Mouse (Mus musculus) cerebellum, adult 11 months (tissue): ENCODE results near the gene Mrpl18.
"Not testable (repeated sequence)": the region's sequence is repeated elsewhere in the genome, so short reads cannot be mapped to it uniquely, and the experiment has no call there.

Experiments used
- DNase-seq: peaks from one replicate; pipeline ENCODE4 v3.0.0; 2022

Mrpl18 gene

DNA sequence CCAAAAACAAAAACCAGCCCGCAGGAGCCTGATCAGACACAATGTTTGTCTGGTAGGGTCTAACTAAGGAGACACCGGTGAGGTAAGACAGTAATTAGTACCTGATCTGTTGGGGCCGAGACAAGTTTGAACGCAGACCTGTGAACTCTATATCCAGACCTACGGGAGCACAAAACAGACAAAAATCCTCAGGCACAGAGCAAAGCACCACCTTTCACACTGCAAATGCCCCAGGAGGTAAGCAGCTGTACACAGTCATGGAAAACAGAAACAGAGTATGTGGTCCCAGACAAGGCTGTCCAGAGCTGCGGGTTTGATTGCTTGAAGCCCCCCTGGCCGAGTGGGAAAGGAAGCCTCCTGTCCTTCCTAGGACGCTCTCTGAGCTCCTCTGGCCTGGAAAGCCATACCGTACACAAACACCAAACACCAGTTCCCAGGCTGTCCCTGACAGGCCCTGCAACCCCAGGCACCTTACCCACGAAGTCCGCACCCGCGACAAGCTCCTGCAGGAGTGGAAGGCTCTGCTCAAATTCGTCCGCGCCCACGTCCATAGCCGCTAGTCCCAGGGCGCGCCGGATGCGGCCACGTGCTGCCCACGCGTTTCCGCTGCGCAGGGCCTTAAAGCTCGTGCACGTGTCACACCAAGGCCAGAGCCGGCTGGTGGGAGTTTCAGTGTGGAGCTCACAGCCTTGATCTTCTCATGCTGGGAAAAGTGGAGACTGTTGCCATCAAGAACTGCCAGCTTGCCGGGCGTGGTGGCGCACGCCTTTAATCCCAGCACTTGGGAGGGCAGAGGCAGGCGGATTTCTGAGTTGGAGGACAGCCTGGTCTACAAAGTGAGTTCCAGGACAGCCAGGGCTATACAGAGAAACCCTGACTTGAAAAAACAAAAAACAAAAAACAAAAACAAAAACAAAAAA lies 6.5 kb downstream of the Mrpl18 start, which contains the start of gene Pnldc1:
Pnldc1 (minus strand) TSS at position 870 of the 920 bp plus-strand sequence.
- DNase-seq = no peak

DNA sequence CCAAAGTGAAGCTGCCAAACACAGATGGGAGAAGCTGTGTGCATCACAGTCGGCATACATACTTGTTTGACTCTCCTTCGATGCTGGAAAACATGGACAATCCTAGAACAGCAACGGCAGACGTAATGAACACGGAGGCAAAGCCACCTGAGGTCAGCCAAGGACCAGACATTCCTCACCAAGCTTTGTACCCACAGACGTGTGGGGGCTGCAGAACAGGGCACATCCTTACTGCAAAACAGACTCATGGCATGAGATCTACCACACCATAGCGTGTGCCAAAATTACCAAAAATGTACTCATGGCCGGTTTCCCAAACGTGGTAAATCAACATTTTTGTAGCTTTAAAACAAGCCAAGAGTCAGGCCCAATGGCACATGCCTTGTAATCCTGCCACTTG lies 9.7 kb downstream of the Mrpl18 start:
- DNase-seq = no peak

DNA sequence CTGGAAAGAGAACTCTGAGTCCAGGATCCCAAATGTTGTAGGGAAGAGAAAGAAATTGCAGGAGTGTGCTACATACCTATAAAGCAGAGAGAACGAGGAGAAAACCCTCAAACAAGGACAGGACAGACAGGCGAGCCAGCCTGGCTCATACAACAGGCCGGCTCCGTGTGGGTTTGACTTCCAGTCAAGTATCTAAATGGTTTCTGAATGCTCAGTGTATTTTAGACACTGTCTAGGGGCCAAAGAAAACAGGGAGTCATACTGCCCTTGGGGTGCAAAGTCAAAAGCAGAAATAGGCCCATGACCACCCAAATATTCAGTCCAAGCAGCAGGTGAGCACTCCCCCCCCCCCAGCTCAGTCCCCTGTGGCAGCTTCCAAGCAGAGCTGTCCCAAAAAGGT lies 10.3 kb downstream of the Mrpl18 start:
- DNase-seq = no peak

DNA sequence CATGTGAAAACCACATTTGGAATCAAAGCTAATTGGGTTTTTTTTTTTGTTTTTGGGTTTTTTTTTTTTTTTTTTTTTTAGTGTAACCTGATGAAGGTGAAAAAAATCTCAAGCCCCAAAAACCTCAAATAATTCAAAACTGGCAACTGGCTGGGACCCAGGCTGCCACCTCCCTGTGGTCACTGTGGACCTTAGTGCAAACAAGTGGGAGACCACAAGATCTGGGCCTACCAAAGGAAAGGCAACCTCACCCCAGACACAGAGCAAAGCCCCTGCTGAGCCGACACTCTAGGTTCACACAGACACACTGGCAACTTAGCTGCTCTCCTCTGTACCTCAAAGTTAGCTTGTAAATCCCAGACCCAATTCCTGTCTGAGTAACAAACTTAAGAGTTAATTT lies 11.8 kb downstream of the Mrpl18 start:
- DNase-seq = no peak

DNA sequence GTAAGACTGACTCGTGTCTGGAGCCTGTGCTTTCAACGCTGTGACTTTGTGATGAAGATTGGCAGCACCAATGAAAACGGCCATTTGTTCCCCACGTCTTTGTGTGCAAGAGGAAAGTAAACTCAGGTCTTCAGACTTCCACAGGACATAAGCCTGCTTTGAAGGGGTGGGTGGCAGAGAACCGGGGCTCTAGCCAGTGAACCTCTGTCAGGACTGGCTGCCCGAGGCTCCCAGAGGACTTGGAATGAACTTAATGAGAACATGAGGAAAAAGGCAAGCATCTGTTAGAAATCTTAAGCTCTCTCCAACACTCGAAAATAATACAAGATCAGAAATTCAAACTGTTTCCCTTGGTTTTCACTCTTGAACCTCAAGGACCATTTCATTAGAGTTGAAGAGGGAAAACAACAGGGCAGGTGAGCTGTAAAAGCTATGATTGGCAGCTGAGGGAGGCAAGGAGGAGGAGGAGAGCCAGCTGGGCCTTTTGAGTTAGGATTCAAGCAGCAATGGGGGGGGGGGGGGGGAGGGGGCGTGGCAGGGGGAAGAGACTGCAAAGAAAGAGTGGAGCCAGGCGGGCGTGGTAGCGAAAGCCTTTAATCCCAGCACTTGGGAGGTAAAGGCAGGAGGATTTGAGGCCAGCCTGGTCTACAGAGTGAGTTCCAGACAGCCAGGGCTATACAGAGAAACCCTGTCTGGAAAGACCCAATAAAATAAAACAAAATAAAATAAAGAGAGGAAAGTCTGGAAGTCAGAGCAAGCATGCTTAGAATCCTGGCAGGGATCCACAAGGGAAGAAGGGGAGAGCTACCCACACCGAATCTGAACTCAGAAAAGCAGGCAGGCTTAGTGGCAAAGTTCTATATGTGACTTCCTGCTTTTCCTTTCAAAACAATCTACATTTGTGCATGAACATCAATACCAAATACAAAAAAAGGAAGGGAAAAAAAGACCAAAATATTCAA lies 12.5 kb downstream of the Mrpl18 start:
- DNase-seq = no peak

DNA sequence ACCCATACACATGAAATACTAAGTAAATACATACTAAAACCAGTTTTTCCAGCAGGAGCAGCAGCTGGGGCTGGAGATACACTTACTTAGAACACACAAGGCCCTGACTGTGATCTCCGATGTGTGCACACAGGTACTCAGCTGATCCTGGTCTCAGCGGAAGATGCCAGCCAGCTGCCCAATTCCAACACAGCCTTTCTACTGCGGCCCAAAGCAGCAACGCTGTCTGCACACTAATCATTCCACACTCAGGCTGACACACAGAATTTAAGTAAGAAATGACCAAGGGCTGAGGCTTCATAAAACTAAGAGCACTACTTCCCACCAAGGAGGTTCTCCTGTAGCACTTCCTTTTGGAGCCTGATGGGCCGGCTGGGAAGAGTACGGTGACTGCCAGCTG lies 13.9 kb downstream of the Mrpl18 start:
- no peak for DNase-seq

DNA sequence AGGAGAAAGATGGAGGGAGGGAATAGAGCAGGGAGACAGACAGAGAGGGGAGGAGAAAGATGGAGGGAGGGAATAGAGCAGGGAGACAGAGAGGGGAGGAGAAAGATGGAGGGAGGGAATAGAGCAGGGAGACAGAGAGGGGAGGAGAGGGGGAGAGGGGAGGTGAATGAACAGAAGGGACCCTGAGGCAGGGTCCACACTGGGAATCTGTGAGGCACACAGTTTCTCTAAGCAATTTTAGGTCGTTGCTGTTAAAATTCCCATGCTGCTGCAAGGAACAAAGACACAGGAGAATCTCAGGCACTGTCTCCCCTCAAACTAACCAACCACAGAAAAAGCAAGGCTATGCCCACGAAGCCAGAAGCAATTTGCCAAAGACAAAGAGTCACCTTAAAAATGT lies 17.5 kb downstream of the Mrpl18 start:
- not testable (repeated sequence) for DNase-seq

DNA sequence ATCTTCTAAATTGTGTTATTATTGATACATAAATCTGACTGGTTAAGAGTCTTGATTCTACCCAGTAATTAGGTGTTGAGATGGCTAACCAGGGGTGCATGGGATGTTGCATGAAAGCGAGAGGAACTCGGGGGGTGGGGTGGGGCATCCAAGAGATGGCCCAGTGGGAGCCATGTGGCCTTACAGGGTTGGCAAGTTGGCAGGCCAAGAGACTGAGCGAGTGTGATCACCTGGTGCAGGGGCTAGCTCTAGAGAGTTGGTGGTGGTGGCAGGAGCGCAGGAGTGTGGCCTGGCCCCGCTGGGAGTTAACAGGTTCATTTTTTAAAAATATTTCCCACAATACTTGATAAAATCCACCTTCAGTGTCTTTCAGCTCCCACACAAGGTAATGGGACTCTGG lies 18.5 kb downstream of the Mrpl18 start:
- DNase-seq = no peak

DNA sequence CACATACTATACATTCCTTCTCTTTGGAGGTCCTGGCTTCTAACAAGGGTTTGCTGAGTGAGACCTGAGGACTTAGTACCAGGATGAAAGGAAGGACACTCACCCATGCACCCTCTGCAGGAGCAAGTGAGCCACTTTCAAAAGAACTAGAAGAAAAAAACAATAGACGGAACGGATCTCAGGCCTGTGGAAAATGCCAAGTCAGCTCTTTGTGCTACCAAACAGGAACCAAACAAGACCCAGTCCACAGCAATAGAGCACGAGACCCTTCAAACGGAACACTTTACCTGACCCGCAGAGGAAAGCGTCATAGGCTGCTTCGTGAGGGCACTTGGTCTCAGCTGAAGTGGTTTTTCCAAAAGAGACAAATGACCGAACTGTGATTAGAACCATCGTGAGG lies 24.1 kb downstream of the Mrpl18 start:
- DNase-seq = no peak

DNA sequence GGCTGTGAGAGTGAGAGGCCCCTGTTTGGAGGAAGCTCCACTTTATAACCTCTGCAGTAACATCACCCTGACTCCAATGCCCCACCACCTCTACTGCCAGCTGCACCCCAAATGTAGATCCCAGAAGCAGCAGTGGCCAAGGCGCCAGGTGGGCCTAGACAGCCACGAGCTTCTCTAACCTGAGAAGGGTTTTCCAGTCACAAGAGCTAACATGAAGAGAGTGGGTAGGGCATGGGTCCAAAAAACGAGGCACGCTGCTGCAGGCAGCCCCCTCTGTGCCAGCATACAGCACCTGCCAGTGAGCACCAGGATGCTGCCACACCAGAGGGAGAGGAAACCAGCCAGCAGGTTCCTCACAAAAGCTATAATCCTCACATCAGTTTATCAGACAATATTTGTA lies 25.1 kb downstream of the Mrpl18 start:
- no peak for DNase-seq

DNA sequence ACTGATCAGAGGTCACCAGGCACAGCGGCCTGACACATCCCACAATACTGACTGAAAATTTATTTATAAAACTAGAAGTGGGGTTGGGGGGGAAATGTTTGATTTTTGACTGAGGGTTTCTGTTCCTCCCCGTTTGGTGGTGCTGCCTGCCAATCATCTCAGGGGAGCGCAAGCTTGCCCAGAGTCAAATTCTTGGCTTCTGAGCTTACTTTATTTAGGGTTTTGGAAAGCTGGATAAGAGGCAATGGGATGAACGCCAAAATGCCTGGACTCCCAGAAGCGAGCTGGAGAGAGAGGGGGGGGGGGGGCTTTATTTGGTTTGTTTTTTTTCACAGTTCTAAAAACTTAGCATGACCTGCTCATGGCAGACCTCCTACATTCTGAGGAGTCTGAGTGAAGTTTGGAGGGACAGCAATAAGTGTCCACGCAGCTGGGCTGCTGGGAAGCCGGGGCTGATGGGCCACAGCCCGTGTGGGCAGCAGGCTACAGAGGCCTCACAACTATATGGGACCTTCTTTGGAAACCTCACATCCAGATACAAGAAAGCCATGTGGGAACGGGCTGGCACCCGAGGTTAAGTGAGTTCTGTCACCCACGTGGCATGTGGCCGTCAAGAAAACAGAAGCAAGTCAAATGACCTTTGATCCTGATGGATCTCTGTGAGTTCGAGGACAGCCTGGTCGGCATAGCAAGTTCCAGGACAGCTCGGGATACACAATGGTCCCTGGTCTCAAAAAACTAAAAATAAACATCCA lies 28.9 kb downstream of the Mrpl18 start:
- DNase-seq = no peak

DNA sequence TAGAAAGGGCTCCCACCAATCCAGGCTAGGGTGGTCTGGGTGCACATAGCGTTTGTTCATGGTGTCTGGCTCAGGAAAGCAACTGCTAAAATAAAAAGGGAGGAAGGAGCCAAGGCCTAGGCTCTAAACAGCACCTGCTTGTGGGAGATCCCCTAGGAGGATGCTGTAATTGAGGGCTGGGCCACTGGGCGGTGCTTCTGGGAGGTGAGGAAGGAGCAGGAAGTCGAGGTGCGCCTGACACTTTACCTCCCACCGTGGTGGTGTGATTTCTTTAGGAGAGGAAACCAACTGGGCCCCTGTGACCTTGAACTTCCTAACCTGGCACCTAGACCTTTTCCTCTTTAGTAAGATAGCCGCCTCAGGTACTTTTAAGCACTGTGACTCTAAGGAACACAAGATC lies 29.5 kb downstream of the Mrpl18 start:
- DNase-seq = no peak

DNA sequence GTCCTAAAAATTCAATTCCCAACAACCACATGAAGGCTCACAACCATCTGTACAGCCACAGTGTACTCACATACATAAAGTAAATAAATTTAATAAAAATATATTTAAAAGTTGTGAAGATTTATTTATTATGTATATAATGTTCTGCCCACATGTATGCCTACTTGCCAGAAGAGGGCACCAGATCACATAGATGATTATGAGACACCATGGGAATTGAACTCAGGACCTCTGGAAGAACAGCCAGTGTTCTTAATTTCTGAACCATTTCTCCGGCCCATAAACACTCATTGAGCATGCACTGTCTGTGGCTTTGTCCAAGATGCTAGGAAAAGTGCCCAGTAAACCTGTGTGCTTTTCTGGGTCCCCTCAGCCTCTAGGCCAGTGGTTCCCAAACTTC lies 34.9 kb downstream of the Mrpl18 start:
- no peak for DNase-seq

DNA sequence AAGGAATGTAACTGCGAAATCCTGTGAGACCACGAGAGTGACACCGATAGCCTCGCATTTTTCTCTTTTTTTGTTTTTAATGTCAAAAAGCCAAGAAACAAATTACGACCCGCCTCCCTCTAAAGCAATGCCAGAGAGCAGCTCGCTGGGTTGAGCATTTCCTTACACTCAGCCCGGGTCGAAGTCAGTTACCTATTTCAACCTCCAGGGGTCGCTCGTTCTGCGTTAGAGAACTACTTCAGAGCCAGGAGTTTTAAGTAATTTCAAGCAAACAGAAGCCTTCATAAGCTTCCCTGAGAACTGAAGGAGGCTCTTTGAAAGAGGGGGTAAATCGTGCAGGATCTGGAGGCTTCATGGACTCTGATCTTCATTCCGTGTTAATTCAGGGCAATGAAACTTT lies 36.0 kb downstream of the Mrpl18 start:
- DNase-seq = peak; percentile 75

DNA sequence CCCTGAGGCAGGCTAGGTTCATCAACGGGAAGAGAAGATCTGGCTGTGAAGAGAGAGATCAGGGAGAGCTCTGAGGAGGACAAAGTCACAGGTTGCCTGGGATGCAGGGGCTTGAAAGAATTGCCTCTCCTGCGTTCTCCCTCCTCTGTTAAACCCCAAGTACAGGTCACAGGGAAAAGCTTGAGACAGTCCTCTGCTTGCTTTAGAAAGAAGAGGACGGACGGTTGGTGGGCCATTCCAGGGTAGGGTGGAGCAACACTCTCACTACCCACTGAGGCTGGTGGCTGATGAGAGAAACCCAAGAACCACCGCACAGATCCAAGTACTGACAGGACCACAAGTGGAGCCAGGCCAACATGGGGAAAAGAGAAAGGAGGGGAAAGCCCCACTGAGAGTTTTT lies 40.4 kb downstream of the Mrpl18 start, which contains the start of gene Mrgprh:
Mrgprh (plus strand) TSS at position 301 of the 400 bp plus-strand sequence.
- DNase-seq = no peak

DNA sequence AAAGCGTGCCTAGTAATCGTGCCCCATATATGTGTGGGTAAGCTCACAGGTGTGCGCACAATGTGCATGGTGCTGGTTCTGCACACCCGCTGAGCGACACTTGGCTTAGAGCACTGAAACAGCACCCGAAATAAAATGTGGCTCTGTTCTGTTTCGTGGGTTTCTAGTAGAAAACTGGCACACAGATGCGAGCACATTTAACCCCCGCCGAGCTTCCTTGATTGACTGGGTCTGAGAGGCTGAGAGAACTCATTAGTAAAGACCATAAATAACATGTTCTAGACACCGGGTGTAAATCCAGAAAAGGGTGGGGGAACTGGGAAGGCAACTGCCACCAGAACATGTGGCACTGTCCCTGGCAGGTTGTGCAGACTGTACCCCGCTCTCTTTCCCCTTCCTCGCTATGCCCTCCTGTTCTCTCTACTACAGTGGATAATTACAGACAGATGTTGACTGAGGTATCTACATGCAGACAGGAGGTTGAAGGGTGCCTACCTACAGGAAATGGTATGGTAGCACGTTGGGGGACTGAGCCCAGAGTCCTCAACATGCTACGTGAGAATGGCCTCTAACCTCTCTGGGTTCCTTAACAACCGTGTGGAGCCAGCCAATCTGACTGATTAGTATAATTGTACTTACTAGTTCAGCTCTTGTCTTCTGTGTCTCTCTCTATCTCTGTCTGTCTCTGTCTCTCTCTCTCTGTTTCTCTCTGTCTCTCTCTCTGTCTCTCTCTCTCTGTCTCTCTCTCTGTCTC lies 43.7 kb downstream of the Mrpl18 start:
- DNase-seq = peak; percentile 29

DNA sequence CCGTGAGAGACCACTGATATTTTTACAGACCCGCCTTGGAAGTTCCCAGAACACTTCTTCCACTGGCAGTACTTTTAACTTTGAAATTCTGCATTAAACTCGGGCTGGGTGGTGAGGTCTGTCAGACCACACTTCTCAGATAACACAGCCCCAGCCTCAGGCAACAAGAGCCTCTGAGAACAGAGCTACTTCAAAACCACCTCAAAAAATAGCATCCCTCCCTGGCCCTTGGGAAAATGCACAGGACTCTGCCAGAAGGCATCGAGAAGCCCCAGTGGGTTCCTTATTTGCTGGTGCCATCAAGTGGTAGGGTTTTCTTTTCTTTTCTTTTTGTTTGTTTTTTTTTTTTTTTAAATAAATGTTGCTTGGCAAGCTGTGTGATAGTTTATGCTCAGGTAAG lies 47.5 kb downstream of the Mrpl18 start:
- DNase-seq = no peak

DNA sequence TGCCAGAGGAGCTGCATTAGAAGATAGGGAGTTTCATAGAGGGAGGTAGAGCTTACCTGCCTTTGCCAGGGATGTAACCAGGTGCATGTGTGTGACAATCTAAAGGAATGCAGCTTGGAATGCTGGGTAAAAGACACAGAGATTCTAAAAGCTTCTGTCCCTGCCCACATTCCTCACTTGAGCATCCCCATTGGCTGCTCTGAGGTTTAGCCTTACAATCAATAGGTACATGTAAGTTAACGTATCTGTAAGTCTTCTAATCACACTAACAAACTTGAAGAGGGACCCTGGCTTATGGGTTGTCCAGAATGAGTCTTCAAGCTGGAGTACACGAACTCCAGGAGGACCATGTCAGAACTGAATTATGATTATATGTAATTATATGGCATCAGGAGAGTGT lies 48.1 kb downstream of the Mrpl18 start, which contains the start of gene Mas1:
Mas1 (minus strand) TSS at position 101 of the 400 bp plus-strand sequence.
- no peak for DNase-seq

DNA sequence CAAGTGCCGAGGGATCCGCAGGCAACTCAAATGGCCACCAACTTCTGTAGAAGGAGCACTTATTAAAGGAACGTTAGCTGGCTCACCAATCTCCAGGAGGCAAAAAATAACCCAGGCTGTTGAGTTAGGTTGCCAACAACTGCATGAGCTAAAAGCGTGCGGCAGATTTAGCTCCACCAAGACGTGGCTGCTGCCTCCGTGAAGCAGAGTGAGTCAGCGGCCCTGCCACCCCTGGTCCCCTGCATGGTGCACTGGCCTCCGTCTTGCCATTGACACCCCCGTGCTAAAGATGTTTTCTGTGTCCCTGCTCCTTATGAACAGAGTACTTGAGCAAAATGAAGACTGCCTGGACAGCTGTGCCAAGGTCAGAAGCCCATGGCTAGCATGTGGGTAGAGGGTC lies 49.3 kb downstream of the Mrpl18 start:
- no peak for DNase-seq

DNA sequence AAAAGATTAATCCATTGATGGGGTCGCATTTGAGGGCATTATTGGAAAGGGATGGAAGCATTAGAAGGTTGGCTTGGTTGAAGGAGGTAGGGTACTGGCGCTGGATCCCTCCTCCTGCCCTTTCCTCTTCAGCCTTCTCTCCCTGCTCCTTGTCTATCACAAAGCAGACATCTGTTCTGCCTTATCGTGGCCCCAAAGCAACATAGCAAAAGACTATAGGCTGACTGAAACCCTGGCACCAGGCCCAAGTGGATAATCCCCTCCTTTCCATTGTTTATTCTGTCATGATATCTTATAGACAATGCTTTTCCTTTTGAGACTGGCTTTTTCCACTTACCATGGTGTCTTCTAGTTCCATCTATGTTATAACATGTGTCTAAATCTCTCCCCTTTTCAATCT lies 50.7 kb downstream of the Mrpl18 start:
- no peak for DNase-seq

DNA sequence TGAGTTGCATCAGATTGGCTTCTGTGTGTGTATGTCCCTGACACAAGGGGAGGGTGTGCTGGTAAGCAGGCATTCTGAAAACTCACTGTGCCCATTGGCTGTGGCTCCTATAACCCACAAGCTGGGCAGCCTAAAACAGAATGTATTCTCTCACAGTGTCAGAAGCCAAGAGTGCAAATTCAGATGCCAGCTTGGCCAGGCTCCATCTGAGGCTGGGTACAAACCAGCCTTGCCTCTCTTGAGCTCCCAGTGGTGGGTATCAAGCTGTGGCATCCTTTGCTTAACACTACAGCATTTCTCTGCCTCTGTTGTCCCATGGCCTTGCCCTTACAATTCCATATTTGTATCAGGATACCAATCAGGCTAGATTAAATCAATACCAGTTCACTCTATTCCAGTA lies 52.0 kb downstream of the Mrpl18 start:
- no peak for DNase-seq
